Comparison of ENCODE assay signal across 14 mouse cellular contexts in genomic region chr8:8647319-8647718, GRCm38 (mm10). TPM values are rescaled to one million over a fixed set of nuclear protein-coding genes. Genes with fewer than 3 reads are reported as not detected.
DNase-seq lines count a peak whose midpoint lies in the region; ATAC-seq and TF ChIP-seq lines count a peak whose summit lies in the region.
"Had no signal": no experiment of that assay in that cellular context is flagged by ENCODE, and none has a peak within 500 bp of the region (broad histone marks: within the 10 kb centered on the region; RNA-seq: fewer than 3 reads in every experiment).

No protein-coding gene starts in this region.

- H3K27ac ChIP-seq in forebrain, embryonic 15.5 days (replicated peaks), result 0 out of 2 replicates have a peak overlapping the region, but pooled peaks have one; percentile 12
- H3K27ac ChIP-seq in forebrain, embryonic 11.5 days (ENCODE audit: low read depth, low read length), result no peak overlapping the region
- no peak overlapping the region for H3K27ac ChIP-seq in left cerebral cortex, adult 2 months
- peak overlapping the region; percentile 30 for H3K27ac ChIP-seq in limb, embryonic 15.5 days
- H3K27ac ChIP-seq: hindbrain, embryonic 15.5 days; lung, embryonic 15.5 days had no signal

- H3K4me2 ChIP-seq in forebrain, embryonic 15.5 days (replicated peaks), result no peak overlapping the region
- no peak overlapping the region for H3K4me2 ChIP-seq in forebrain, embryonic 11.5 days (ENCODE audit: low read depth, low read length, severe bottlenecking)
- no peak overlapping the region for H3K4me2 ChIP-seq in limb, embryonic 15.5 days
- H3K4me2 ChIP-seq: hindbrain, embryonic 15.5 days; lung, embryonic 15.5 days had no signal

- intact Hi-C loops in left cerebral cortex, adult 2 months (cut with DNase I), result loop anchor here (5.0 kb wide), 1 partner anchor 540 kb away; no protein-coding TSS in a partner anchor

- no peaks in the 10 kb centered on the region for H3K27me3 ChIP-seq in forebrain, embryonic 15.5 days
- peaks cover 2% of the 10 kb centered on the region; the same call in 1 of the 2 replicates for H3K27me3 ChIP-seq in forebrain, embryonic 11.5 days (ENCODE audit: control insufficient read depth, insufficient read depth, low read length)
- H3K27me3 ChIP-seq in limb, embryonic 15.5 days, result no peaks in the 10 kb centered on the region
- H3K27me3 ChIP-seq: hindbrain, embryonic 15.5 days; lung, embryonic 15.5 days had no signal

- H3K9me3 ChIP-seq in forebrain, embryonic 15.5 days, result no peaks in the 10 kb centered on the region
- H3K9me3 ChIP-seq in forebrain, embryonic 11.5 days (ENCODE audit: control insufficient read depth, low read length), result no peaks in the 10 kb centered on the region
- no peaks in the 10 kb centered on the region for H3K9me3 ChIP-seq in limb, embryonic 15.5 days
- H3K9me3 ChIP-seq: G1E; hindbrain, embryonic 15.5 days; lung, embryonic 15.5 days had no signal

- no peaks in the 10 kb centered on the region for H3K36me3 ChIP-seq in forebrain, embryonic 15.5 days
- no peaks in the 10 kb centered on the region for H3K36me3 ChIP-seq in forebrain, embryonic 11.5 days (ENCODE audit: control insufficient read depth, insufficient read depth, low read length)
- 0 out of 2 replicates have a peak, but pooled peaks cover 3% of the 10 kb centered on the region for H3K36me3 ChIP-seq in limb, embryonic 15.5 days
- H3K36me3 ChIP-seq: G1E; hindbrain, embryonic 15.5 days; lung, embryonic 15.5 days had no signal

- DNase-seq in forebrain, embryonic 11.5 days (ENCODE audit: low spot score), result no peak
- DNase-seq in left cerebral cortex, adult 2 months (ENCODE audit: extremely low spot score in 1 of 2, low spot score in 2 of 2), result no peak
- no peak for DNase-seq in left cerebral cortex, adult 18-20 months (ENCODE audit: low spot score in 2 of 2)
- peak; percentile 32 for DNase-seq in adipocyte (ENCODE audit: low spot score)
- no peak for DNase-seq in spleen, postnatal 36 days (ENCODE audit: low spot score in 2 of 2)
- DNase-seq in heart, adult 18-20 months, result no peak
- DNase-seq: B cell, adult 2 months; cerebellum, adult 9-10 months; spleen, adult 18-20 months had no signal

- peaks cover 100% of the 10 kb centered on the region for H3K4me1 ChIP-seq in forebrain, embryonic 15.5 days
- H3K4me1 ChIP-seq in forebrain, embryonic 11.5 days (replicated peaks; ENCODE audit: control insufficient read depth, insufficient read depth, low read length), result peaks cover 21% of the 10 kb centered on the region
- peaks cover 49% of the 10 kb centered on the region for H3K4me1 ChIP-seq in limb, embryonic 15.5 days

- ATAC-seq in forebrain, embryonic 15.5 days (replicated peaks), result no peak
- ATAC-seq in forebrain, embryonic 11.5 days (replicated peaks; ENCODE audit: low FRiP score), result no peak
- no peak for ATAC-seq in limb, embryonic 15.5 days (ENCODE audit: insufficient number of reproducible peaks, low FRiP score, low TSS enrichment, low read depth)

- 33% methylated on average over 3 of the region's 3 CpGs for WGBS in forebrain, embryonic 15.5 days
- WGBS in forebrain, embryonic 11.5 days, result 64% methylated on average over 3 of the region's 3 CpGs
- 29% methylated on average over 3 of the region's 3 CpGs for WGBS in limb, embryonic 15.5 days

- no peak overlapping the region for H3K4me3 ChIP-seq in forebrain, embryonic 15.5 days
- H3K4me3 ChIP-seq in forebrain, embryonic 11.5 days (ENCODE audit: low read depth, low read length), result no peak overlapping the region
- no peak overlapping the region for H3K4me3 ChIP-seq in left cerebral cortex, adult 2 months
- H3K4me3 ChIP-seq in limb, embryonic 15.5 days, result no peak overlapping the region
- H3K4me3 ChIP-seq: hindbrain, embryonic 15.5 days; lung, embryonic 15.5 days had no signal

- TF ChIP-seq CTCF in left cerebral cortex, adult 2 months (IDR thresholded peaks at IDR 0.05), result peak; percentile 52

- no peak overlapping the region for H3K9ac ChIP-seq in forebrain, embryonic 15.5 days (replicated peaks)
- H3K9ac ChIP-seq in forebrain, embryonic 11.5 days (ENCODE audit: low read length), result no peak overlapping the region
- no peak overlapping the region for H3K9ac ChIP-seq in limb, embryonic 15.5 days
- H3K9ac ChIP-seq: hindbrain, embryonic 15.5 days; lung, embryonic 15.5 days had no signal

RNA-seq across cellular contexts. Expression of gene Efnb2, which starts 13.7 kb away (rescaled TPM):
- polyA plus RNA-seq in forebrain, embryonic 15.5 days (2015; fragmentation: Nextera tagmentation; extraction: Ambion mirVana), result 65.3 and 66.4 TPM in 2 replicates
- polyA plus RNA-seq in forebrain, embryonic 11.5 days (2014; fragmentation: Nextera tagmentation; extraction: Ambion mirVana), result 51.8 and 54.6 TPM in 2 replicates
- total RNA-seq in left cerebral cortex, adult 2 months (2021), result 10 to 100 TPM; 61.3 to 62.8 TPM
- 10 to 100 TPM; 60.1 to 64.2 TPM for total RNA-seq in left cerebral cortex, adult 18-20 months (2021)
- 20.8 and 29.9 TPM in 2 replicates for polyA plus RNA-seq in limb, embryonic 15.5 days (2015; fragmentation: Nextera tagmentation; extraction: Ambion mirVana)
- total RNA-seq in heart, adult 18-20 months (2021), result 10 to 100 TPM; 12.3 to 13.9 TPM

RNA-seq across cellular contexts. Expression of gene Arglu1, which starts 43.0 kb away (rescaled TPM):
- polyA plus RNA-seq in forebrain, embryonic 15.5 days (2015; fragmentation: Nextera tagmentation; extraction: Ambion mirVana), result 199 TPM in 2 replicates
- polyA plus RNA-seq in forebrain, embryonic 11.5 days (2014; fragmentation: Nextera tagmentation; extraction: Ambion mirVana), result 163 and 171 TPM in 2 replicates
- total RNA-seq in left cerebral cortex, adult 2 months (2021), result 100 to 1,000 TPM; 102 to 109 TPM
- 10 to 100 TPM; 89.2 to 97.9 TPM for total RNA-seq in left cerebral cortex, adult 18-20 months (2021)
- 111 and 137 TPM in 2 replicates for polyA plus RNA-seq in limb, embryonic 15.5 days (2015; fragmentation: Nextera tagmentation; extraction: Ambion mirVana)
- 10 to 100 TPM; 21.2 to 32.0 TPM for total RNA-seq in heart, adult 18-20 months (2021)

Comparison
In these comparisons a context has a peak if more than half of its experiments do, and no peak if none do; other contexts are left out.
1. H3K27ac ChIP-seq: peak in forebrain, embryonic 15.5 days (single experiment) and limb, embryonic 15.5 days (single experiment); none in forebrain, embryonic 11.5 days (single experiment) and left cerebral cortex, adult 2 months (single experiment).
2. RNA of gene Efnb2, which starts 13.7 kb away (total RNA-seq): 60.1 to 64.2 TPM in left cerebral cortex, adult 18-20 months and 61.3 to 62.8 TPM in left cerebral cortex, adult 2 months; 12.3 to 13.9 TPM in heart, adult 18-20 months; every median in the first group is over 4 times any median in the second.